Mouse (Mus musculus): Measurements from ENCODE around the gene Tmcc2. TPM values are rescaled to one million over a fixed set of nuclear protein-coding genes. Genes with fewer than 3 reads are reported as not detected.
A peak's percentile ranks its signal among the peaks of the same experiment; 100 is the strongest.

Gene Tmcc2
- polyA plus RNA-seq, 1 experiment from 2014 or later = 12.0 TPM

DNA sequence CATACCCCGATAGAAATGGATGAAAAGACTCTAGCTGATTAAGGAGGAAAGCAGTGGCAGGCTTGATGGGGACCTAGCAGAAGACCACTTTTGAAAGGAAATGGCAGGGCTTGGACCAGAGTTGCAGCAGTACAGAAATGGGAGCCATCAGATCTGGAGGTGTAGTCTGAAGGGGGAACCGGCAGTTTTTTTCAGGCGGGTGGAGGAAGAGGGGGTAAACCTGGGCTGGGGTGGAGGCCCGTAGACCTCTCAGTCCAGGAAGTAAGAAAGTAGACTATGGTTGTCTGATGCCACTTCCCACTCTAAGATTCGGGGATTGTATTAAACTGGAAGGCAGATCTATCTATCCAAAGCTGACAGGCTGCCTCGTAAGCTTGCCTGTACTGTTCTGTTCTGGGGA is 54.2 kb downstream of the Tmcc2 start:
- Histone ChIP-seq H3K9me3 (ENCODE audit: control insufficient read depth, low read length) (no peaks in the 10 kb centered on the region), H3K9ac (ENCODE audit: low read depth, low read length) (no peak overlapping the region), H3K4me2 (replicated peaks; ENCODE audit: low read depth, low read length) (no peak overlapping the region), H3K36me3 (ENCODE audit: control insufficient read depth, insufficient read depth, low read length) (peaks cover 2% of the 10 kb centered on the region), H3K27me3 (ENCODE audit: control insufficient read depth, insufficient read depth, low read length) (no peaks in the 10 kb centered on the region), H3K4me1 (replicated peaks; ENCODE audit: control insufficient read depth, insufficient read depth, low read length) (peaks cover 29% of the 10 kb centered on the region), H3K27ac (ENCODE audit: low read depth, low read length) (no peak overlapping the region), H3K4me3 (ENCODE audit: low read depth, low read length) (no peak overlapping the region)
- 72% methylated on average over 6 of the region's 6 CpGs for WGBS
- no peak for DNase-seq (ENCODE audit: low spot score)
- no peak for ATAC-seq (ENCODE audit: low FRiP score)

DNA sequence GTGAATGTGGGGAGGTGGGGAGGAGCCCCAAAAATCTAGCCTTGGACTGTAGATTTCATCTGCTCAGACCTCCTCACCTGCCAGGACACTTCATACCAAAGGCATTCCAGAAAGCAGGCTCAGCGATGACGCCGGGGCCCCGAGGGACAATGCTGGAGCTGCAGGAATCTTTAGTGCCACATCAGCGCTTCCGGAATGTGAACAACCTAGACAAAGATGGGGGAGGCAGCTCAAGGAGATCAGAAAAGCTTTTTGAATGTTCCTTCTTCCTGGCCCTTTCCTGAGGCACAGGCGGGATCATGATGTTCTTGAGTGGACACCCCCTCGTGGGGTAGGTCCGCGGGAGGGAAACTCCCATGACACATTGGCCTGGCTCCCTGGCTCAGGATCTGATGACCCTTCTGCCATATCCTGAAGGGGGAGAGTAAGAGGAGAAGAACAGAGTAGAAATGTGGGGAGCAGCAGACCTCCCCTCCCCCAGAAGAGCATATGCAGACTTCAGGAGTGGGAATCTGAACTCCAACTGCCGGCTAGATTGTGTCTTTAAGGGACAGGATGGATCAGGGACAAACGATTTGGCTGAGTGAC is 55.6 kb downstream of the Tmcc2 start:
- Histone ChIP-seq H3K36me3 (ENCODE audit: control insufficient read depth, insufficient read depth, low read length) (peaks cover 12% of the 10 kb centered on the region), H3K4me2 (replicated peaks; ENCODE audit: low read depth, low read length) (no peak overlapping the region), H3K9ac (ENCODE audit: low read depth, low read length) (no peak overlapping the region), H3K4me3 (ENCODE audit: low read depth, low read length) (no peak overlapping the region), H3K27ac (ENCODE audit: low read depth, low read length) (peak overlapping the region; percentile 87), H3K27me3 (ENCODE audit: control insufficient read depth, insufficient read depth, low read length) (no peaks in the 10 kb centered on the region), H3K4me1 (replicated peaks; ENCODE audit: control insufficient read depth, insufficient read depth, low read length) (peaks cover 33% of the 10 kb centered on the region), H3K9me3 (ENCODE audit: control insufficient read depth, low read length) (no peaks in the 10 kb centered on the region)
- no peak for ATAC-seq (ENCODE audit: low FRiP score)
- DNase-seq (ENCODE audit: low spot score) = peak; percentile 60
- WGBS = 27% methylated on average over 12 of the region's 12 CpGs

DNA sequence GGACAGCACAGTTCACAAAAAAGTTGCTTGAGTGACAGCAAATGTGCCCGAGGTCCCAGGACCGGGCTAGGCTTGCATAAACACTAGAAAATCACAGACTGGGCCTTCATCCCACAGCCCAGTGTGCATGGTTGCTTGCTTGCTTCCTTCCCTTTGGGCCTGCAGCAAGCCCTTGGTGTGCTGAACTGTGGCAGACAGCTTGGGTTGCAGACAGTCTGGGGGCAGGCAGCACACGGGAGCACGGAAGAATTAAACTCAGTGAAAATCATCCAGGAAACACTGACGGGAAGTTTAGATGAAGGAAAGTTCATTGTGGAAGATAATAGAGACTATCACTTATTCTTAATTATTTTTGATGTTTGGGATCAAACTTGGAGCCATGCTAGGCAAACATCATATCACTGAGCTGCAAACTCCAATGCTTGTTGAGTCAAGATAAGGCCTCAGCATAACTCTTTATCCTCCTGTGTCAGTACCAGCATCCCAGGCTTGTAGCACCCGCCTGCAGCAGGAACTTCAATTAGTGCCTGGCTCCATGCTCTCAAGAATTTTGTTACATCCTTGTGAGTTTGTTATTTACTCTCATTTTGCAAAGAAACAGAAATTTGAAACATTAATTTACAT is 56.8 kb downstream of the Tmcc2 start:
- Histone ChIP-seq H3K27me3 (ENCODE audit: control insufficient read depth, insufficient read depth, low read length) (no peaks in the 10 kb centered on the region), H3K27ac (ENCODE audit: low read depth, low read length) (peak overlapping the region; percentile 87), H3K4me2 (replicated peaks; ENCODE audit: low read depth, low read length) (no peak overlapping the region), H3K9ac (ENCODE audit: low read depth, low read length) (no peak overlapping the region; the same call in 1 of the 2 replicates), H3K4me1 (replicated peaks; ENCODE audit: control insufficient read depth, insufficient read depth, low read length) (peaks cover 35% of the 10 kb centered on the region), H3K4me3 (ENCODE audit: low read depth, low read length) (no peak overlapping the region), H3K9me3 (ENCODE audit: control insufficient read depth, low read length) (no peaks in the 10 kb centered on the region), H3K36me3 (ENCODE audit: control insufficient read depth, insufficient read depth, low read length) (peaks cover 20% of the 10 kb centered on the region)
- DNase-seq (ENCODE audit: low spot score) (peak; percentile 46), ATAC-seq (ENCODE audit: low FRiP score) (no peak; the same call in 1 of the 2 replicates)
- 15% methylated on average over 6 of the region's 6 CpGs for WGBS

DNA sequence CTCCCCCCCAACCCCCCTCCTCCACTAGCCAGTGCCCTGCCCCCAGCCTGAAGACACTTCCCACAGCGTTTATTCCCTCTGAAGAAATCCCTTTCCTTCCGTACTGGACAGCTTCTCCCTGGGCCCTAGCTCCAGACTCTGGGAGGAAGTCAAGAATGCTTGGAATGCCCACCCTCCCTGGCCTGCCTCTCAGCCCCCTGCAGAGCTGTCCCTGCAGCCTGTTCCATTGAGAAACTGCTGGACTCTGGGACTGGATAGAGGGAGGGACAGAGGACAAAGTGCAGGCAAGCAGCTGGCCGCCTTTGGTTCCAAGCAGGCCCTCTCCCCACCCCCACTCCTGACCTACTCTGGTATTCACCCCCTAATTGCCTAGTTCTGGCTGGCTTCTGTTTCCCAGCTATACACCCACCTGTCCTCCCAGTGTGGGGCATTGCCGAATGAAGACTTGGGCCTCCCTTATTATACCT is 57.4 kb downstream of the Tmcc2 start:
- peak overlapping the region; percentile 87 for H3K27ac ChIP-seq (ENCODE audit: low read depth, low read length)

DNA sequence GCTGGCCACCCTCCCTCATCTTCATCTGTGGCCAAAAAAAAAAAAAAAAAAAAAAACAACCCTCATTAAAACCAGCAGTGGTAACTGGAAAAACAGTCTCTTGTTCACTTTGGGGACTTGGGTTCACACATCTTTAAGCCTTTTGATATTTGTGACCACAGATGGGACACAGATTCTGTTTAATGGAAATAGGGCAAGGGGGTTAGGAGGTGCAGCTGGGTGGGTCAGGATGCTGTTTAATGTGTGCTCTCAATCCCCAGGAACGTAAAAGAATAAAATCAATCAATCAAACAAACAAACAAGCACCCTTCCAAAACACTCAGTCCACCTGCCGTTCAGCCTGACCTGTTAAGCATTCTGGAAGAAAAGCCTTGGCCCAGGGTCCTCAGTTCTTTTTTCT is 57.9 kb downstream of the Tmcc2 start:
- no peaks in the 10 kb centered on the region for H3K9me3 ChIP-seq (ENCODE audit: control insufficient read depth, low read length)
- ATAC-seq (ENCODE audit: low FRiP score) = peak; percentile 30; the same call in 1 of the 2 replicates
- no peaks in the 10 kb centered on the region for H3K27me3 ChIP-seq (ENCODE audit: control insufficient read depth, insufficient read depth, low read length)
- no peak overlapping the region for H3K9ac ChIP-seq (ENCODE audit: low read depth, low read length)
- H3K4me3 ChIP-seq (ENCODE audit: low read depth, low read length) = no peak overlapping the region
- H3K36me3 ChIP-seq (ENCODE audit: control insufficient read depth, insufficient read depth, low read length) = peaks cover 23% of the 10 kb centered on the region
- DNase-seq (ENCODE audit: low spot score) = no peak
- H3K27ac ChIP-seq (ENCODE audit: low read depth, low read length) = peak overlapping the region; percentile 87
- no peak overlapping the region for H3K4me2 ChIP-seq (replicated peaks; ENCODE audit: low read depth, low read length)
- peaks cover 35% of the 10 kb centered on the region for H3K4me1 ChIP-seq (replicated peaks; ENCODE audit: control insufficient read depth, insufficient read depth, low read length)
- WGBS = 2% methylated on average over 2 of the region's 2 CpGs

More for the DNA sequence above, 57.4 kb downstream of the Tmcc2 start:
- Histone ChIP-seq H3K36me3 (ENCODE audit: control insufficient read depth, insufficient read depth, low read length) (peaks cover 20% of the 10 kb centered on the region), H3K27me3 (ENCODE audit: control insufficient read depth, insufficient read depth, low read length) (no peaks in the 10 kb centered on the region), H3K4me1 (replicated peaks; ENCODE audit: control insufficient read depth, insufficient read depth, low read length) (peaks cover 35% of the 10 kb centered on the region), H3K9ac (ENCODE audit: low read depth, low read length) (no peak overlapping the region; the same call in 1 of the 2 replicates), H3K4me2 (replicated peaks; ENCODE audit: low read depth, low read length) (no peak overlapping the region; the same call in 1 of the 2 replicates), H3K4me3 (ENCODE audit: low read depth, low read length) (no peak overlapping the region), H3K9me3 (ENCODE audit: control insufficient read depth, low read length) (no peaks in the 10 kb centered on the region)
- peak; percentile 88 for ATAC-seq (ENCODE audit: low FRiP score)
- WGBS = 2% methylated on average over 4 of the region's 4 CpGs
- DNase-seq (ENCODE audit: low spot score) = peak; percentile 78

DNA sequence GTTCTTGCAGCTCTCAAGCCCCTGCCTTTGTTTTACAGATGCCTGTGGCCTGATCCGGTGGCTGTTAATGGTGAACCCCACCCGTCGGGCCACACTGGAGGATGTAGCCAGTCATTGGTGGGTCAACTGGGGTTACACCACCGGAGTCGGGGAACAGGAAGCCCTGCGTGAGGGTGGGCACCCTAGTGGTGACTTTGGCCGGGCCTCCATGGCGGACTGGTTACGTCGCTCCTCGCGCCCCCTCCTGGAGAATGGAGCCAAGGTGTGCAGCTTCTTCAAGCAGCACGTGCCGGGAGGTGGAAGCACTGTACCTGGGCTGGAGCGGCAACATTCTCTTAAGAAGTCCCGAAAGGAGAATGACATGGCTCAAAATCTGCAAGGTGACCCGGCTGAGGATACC is 59.8 kb downstream of the Tmcc2 start:
- Histone ChIP-seq H3K9me3 (ENCODE audit: control insufficient read depth, low read length) (no peaks in the 10 kb centered on the region), H3K27me3 (ENCODE audit: control insufficient read depth, insufficient read depth, low read length) (no peaks in the 10 kb centered on the region), H3K4me2 (replicated peaks; ENCODE audit: low read depth, low read length) (no peak overlapping the region), H3K36me3 (ENCODE audit: control insufficient read depth, insufficient read depth, low read length) (peaks cover 29% of the 10 kb centered on the region), H3K4me1 (replicated peaks; ENCODE audit: control insufficient read depth, insufficient read depth, low read length) (peaks cover 42% of the 10 kb centered on the region), H3K9ac (ENCODE audit: low read depth, low read length) (no peak overlapping the region), H3K27ac (ENCODE audit: low read depth, low read length) (no peak overlapping the region), H3K4me3 (ENCODE audit: low read depth, low read length) (no peak overlapping the region)
- WGBS = 85% methylated on average over 17 of the region's 17 CpGs
- ATAC-seq (ENCODE audit: low FRiP score) (no peak), DNase-seq (ENCODE audit: low spot score) (no peak)

DNA sequence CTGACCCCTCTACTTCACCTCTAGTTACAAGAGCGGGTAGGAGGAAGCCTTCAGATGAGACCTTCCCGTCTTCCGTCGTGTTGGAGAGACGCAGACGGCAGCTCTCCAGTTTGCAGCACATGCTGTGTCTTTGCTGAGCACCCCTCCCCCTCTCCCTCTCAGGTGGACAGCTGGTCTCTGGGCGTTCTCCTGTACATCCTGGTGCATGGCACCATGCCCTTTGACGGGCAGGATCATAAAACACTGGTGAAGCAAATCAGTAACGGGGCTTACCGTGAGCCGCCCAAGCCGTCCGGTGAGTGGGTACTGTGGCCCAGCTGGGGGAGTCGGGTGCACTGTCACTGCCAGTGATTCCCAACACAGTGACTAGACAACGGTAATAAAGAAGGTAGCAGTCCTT is 60.7 kb downstream of the Tmcc2 start:
- H3K4me2 ChIP-seq (replicated peaks; ENCODE audit: low read depth, low read length) = no peak overlapping the region
- no peak overlapping the region for H3K4me3 ChIP-seq (ENCODE audit: low read depth, low read length)
- H3K36me3 ChIP-seq (ENCODE audit: control insufficient read depth, insufficient read depth, low read length) = peaks cover 33% of the 10 kb centered on the region
- 85% methylated on average over 15 of the region's 15 CpGs for whole genome bisulfite sequencing
- peaks cover 43% of the 10 kb centered on the region for H3K4me1 ChIP-seq (replicated peaks; ENCODE audit: control insufficient read depth, insufficient read depth, low read length)
- no peaks in the 10 kb centered on the region for H3K9me3 ChIP-seq (ENCODE audit: control insufficient read depth, low read length)
- no peak for ATAC-seq (ENCODE audit: low FRiP score)
- no peaks in the 10 kb centered on the region for H3K27me3 ChIP-seq (ENCODE audit: control insufficient read depth, insufficient read depth, low read length)
- DNase-seq (ENCODE audit: low spot score) = no peak
- H3K9ac ChIP-seq (ENCODE audit: low read depth, low read length) = no peak overlapping the region
- peak overlapping the region; percentile 11; the same call in 1 of the 2 replicates for H3K27ac ChIP-seq (ENCODE audit: low read depth, low read length)

DNA sequence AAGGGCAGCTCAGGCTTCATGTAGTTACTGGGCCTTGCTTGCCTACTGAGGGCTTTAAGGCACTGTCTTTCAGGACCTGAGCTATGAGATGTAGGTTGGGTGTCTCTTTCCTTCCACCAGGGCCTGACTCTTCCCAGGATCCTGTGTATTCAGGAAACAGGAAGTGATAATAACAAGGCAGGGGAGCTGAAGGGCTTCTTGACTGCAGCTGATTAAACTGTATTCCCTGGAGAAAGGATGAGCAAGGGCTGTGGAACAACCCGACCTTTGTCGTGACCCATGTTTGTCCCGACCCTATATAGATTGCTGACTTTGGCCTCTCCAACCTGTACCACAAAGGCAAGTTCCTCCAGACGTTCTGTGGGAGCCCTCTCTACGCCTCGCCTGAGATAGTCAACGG is 61.4 kb downstream of the Tmcc2 start:
- peaks cover 37% of the 10 kb centered on the region for H3K4me1 ChIP-seq (replicated peaks; ENCODE audit: control insufficient read depth, insufficient read depth, low read length)
- H3K9me3 ChIP-seq (ENCODE audit: control insufficient read depth, low read length) = no peaks in the 10 kb centered on the region
- no peak for DNase-seq (ENCODE audit: low spot score)
- no peak overlapping the region for H3K27ac ChIP-seq (ENCODE audit: low read depth, low read length)
- 92% methylated on average over 7 of the region's 7 CpGs for WGBS
- H3K4me2 ChIP-seq (replicated peaks; ENCODE audit: low read depth, low read length) = no peak overlapping the region
- no peak for ATAC-seq (ENCODE audit: low FRiP score)
- no peak overlapping the region for H3K9ac ChIP-seq (ENCODE audit: low read depth, low read length)
- H3K4me3 ChIP-seq (ENCODE audit: low read depth, low read length) = no peak overlapping the region
- no peaks in the 10 kb centered on the region for H3K27me3 ChIP-seq (ENCODE audit: control insufficient read depth, insufficient read depth, low read length)
- H3K36me3 ChIP-seq (ENCODE audit: control insufficient read depth, insufficient read depth, low read length) = peaks cover 33% of the 10 kb centered on the region

DNA sequence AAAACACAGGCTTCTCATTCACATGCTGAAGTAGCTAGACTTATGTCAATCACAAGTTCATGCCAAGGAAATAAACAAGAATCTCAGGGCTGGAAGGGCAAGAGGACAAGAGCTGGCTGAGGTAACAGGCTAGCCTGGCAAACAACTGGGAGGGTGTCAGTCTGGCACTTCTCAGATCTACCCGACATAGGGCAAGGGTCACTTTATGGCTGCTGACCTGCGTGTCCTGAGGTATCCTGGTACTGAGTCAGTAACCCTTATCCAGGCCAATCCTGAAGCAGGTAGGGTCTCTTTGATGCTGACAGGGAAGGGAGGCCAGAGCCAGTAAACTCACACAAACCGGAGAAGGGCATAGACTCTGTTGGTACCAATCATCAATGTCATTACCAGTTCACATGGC is 62.5 kb downstream of the Tmcc2 start:
- no peak overlapping the region for H3K9ac ChIP-seq (ENCODE audit: low read depth, low read length)
- ATAC-seq (ENCODE audit: low FRiP score) (no peak), DNase-seq (ENCODE audit: low spot score) (no peak)
- no peaks in the 10 kb centered on the region for H3K9me3 ChIP-seq (ENCODE audit: control insufficient read depth, low read length)
- no peak overlapping the region for H3K4me3 ChIP-seq (ENCODE audit: low read depth, low read length)
- H3K4me2 ChIP-seq (replicated peaks; ENCODE audit: low read depth, low read length) = no peak overlapping the region
- 81% methylated on average over 3 of the region's 3 CpGs for WGBS
- H3K27me3 ChIP-seq (ENCODE audit: control insufficient read depth, insufficient read depth, low read length) = no peaks in the 10 kb centered on the region
- peaks cover 31% of the 10 kb centered on the region for H3K4me1 ChIP-seq (replicated peaks; ENCODE audit: control insufficient read depth, insufficient read depth, low read length)
- H3K36me3 ChIP-seq (ENCODE audit: control insufficient read depth, insufficient read depth, low read length) = peaks cover 33% of the 10 kb centered on the region
- no peak overlapping the region for H3K27ac ChIP-seq (ENCODE audit: low read depth, low read length)
